Mouse (Mus musculus) ES-E14 (cell line): ENCODE measurements around the gene Arid5b. TPM values are rescaled to one million over a fixed set of nuclear protein-coding genes. Genes with fewer than 3 reads are reported as not detected.

Source experiments
- DNase-seq: peaks from one replicate; pipeline ENCODE4 v3.0.0-alpha.2; 2013; ENCODE audit warnings: low read depth, low spot score
- H3K27ac ChIP-seq: 2 replicates; pipeline ENCODE4 v1.5.1; 2012; ENCODE audit warnings: low read depth, mild to moderate bottlenecking, low read length, moderate library complexity, mixed read lengths; ENCODE audit not compliant: poor library complexity, insufficient read depth, severe bottlenecking
- H3K36me3 ChIP-seq: 2 replicates; pipeline ENCODE4 v1.6.1; 2012; ENCODE audit warnings: mild to moderate bottlenecking, low read length, moderate library complexity, mixed read lengths; ENCODE audit not compliant: control insufficient read depth, poor library complexity, insufficient read depth, severe bottlenecking
- H3K4me1 ChIP-seq, 2 experiments: fragments of 150-350 bp in 1 of 2; sonication (generic) in 1 of 2; 2 replicates each; pipeline ENCODE4 v1.6.1; 2012; ENCODE audit warnings: low read length in 2 of 2, mild to moderate bottlenecking in 1 of 2, mixed read lengths in 1 of 2; ENCODE audit not compliant: control insufficient read depth in 2 of 2, insufficient read depth in 2 of 2, poor library complexity in 1 of 2
- H3K4me3 ChIP-seq, 2 experiments: fragments of 150-350 bp in 1 of 2; sonication (generic) in 1 of 2; 2 replicates each; pipeline ENCODE4 v1.5.1; 2012; ENCODE audit warnings: low read length in 2 of 2, low read depth in 1 of 2, mild to moderate bottlenecking in 1 of 2, mixed read lengths in 1 of 2; ENCODE audit not compliant: insufficient read depth in 1 of 2, poor library complexity in 1 of 2, severe bottlenecking in 1 of 2
- H3K9ac ChIP-seq: 2 replicates; pipeline ENCODE4 v1.6.1; 2012; ENCODE audit warnings: low read depth, mild to moderate bottlenecking, low read length, mixed read lengths; ENCODE audit not compliant: poor library complexity, insufficient read depth, severe bottlenecking
- H3K9me3 ChIP-seq: fragments of 150-350 bp; sonication (generic); 2 replicates; pipeline ENCODE4 v1.6.1; 2012; ENCODE audit warnings: low read depth, mild to moderate bottlenecking, low read length; ENCODE audit not compliant: control insufficient read depth, insufficient read depth
- CHD2 ChIP-seq: IDR thresholded peaks from 2 replicates; pipeline ENCODE4 v1.6.1; 2014; ENCODE audit warnings: mild to moderate bottlenecking, low read depth, low read length, inconsistent platforms
- HCFC1 ChIP-seq: IDR thresholded peaks from 2 replicates; pipeline ENCODE4 v1.6.1; 2012; ENCODE audit warnings: low read length, inconsistent platforms, borderline replicate concordance; ENCODE audit not compliant: insufficient read depth
- MAFK ChIP-seq: IDR thresholded peaks from 2 replicates; pipeline ENCODE4 v1.6.1; 2014; ENCODE audit warnings: mild to moderate bottlenecking, low read depth, low read length, inconsistent platforms; ENCODE audit not compliant: insufficient read depth
- ZC3H11A ChIP-seq: IDR thresholded peaks from 2 replicates; pipeline ENCODE4 v1.6.1; 2012; ENCODE audit warnings: low read depth, mild to moderate bottlenecking, inconsistent platforms, low read length, borderline replicate concordance
- ZNF384 ChIP-seq: IDR thresholded peaks from 2 replicates; pipeline ENCODE4 v1.6.1; 2012; ENCODE audit warnings: low read depth, low read length, inconsistent platforms
- in situ Hi-C, 2 experiments: fragments of 600-800 bp; cut with MboI; formaldehyde crosslinking; loops; one replicate each; pipeline ENCODE4 v1.15.1; 2025; ENCODE audit warnings: low sequenced_read_pairs in 2 of 2, inconsistent platforms in 1 of 2; ENCODE audit not compliant: unreplicated experiment in 2 of 2
- total RNA-seq: library from RNA; depleted of rRNA; stranded (reverse); fragments of 300-350 nt; gene quantifications from 2 replicates; pipeline ENCODE4 v1.2.3, GENCODE M21; 2012

Arid5b gene
- total RNA-seq, 1 experiment: 26.2 TPM

DNA sequence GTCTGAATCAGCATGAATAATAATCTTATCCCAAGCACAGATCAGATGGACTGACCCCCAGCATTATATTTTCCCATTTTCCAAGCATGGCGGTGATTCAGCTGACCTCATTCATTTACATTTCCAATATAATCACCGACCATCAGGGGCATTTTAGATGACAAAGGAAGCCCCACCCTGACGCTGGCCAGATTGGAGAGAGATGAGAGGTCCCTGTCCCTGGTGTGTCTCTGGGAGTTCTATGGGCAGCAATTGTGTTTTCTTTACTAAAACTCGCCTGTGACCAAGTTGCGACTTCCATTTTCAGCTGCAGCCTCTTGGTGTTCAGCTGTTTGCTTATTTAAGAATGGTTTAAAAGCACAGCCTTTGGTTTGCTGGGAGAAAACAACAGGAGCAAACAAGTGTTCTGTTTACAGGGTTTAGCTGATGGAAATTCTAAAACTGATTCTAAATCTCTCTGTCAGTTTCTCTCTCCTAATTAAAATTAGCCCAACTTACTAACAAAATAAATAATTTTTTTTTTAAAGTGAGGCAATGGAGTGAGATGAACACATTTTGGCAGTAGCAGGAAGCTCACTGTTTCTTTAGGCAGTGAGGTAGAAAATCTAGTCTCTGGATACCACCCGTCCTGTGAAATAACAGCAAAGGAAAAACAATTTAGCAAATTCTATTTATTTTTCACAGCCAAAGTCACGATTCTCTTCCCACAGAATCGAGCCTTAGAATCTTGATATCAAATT lies 214.6 kb downstream of the Arid5b start:
- no peak for TF ChIP-seq MAFK
- TF ChIP-seq ZC3H11A: no peak
- no peak for TF ChIP-seq ZNF384
- TF ChIP-seq CHD2: no peak
- no peak for TF ChIP-seq HCFC1
- Histone ChIP-seq H3K36me3 (no peaks in the 10 kb centered on the region), H3K9ac (no peak overlapping the region), H3K4me3 (no peak overlapping the region), H3K4me1 (0 out of 4 replicates have a peak, but pooled peaks cover 0 to 3% of the 10 kb centered on the region in 2 experiments), H3K27ac (no peak overlapping the region), H3K9me3 (no peaks in the 10 kb centered on the region)
- DNase-seq: no peak
- in situ Hi-C loops: no loop called here

DNA sequence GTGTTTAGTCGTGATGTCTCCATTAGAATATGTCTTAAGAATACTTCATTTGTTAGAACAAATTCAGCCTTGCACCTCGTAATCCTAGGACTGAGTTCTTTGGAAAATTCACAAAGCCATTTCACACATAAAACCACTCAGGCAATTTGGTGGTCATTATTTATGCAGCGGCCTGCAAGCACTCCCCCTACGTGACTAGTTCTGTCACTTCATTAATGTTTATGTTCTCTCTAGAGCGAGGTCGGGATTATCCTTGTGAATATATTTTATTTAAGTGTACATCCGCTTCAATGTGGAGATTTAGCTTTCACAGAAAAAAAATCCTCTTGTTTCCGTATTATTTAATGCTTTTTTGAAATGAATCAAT lies 217.3 kb downstream of the Arid5b start:
- no peak overlapping the region for H3K27ac ChIP-seq
- DNase-seq: no peak
- no peaks in the 10 kb centered on the region for H3K9me3 ChIP-seq
- H3K4me1 ChIP-seq: 0 out of 4 replicates have a peak, but pooled peaks cover 0 to 3% of the 10 kb centered on the region in 2 experiments
- no peak overlapping the region for H3K9ac ChIP-seq
- no peaks in the 10 kb centered on the region for H3K36me3 ChIP-seq
- TF ChIP-seq MAFK (no peak), ZC3H11A (no peak), ZNF384 (no peak), CHD2 (no peak)
- in situ Hi-C loops: no loop called here
- no peak overlapping the region for H3K4me3 ChIP-seq

DNA sequence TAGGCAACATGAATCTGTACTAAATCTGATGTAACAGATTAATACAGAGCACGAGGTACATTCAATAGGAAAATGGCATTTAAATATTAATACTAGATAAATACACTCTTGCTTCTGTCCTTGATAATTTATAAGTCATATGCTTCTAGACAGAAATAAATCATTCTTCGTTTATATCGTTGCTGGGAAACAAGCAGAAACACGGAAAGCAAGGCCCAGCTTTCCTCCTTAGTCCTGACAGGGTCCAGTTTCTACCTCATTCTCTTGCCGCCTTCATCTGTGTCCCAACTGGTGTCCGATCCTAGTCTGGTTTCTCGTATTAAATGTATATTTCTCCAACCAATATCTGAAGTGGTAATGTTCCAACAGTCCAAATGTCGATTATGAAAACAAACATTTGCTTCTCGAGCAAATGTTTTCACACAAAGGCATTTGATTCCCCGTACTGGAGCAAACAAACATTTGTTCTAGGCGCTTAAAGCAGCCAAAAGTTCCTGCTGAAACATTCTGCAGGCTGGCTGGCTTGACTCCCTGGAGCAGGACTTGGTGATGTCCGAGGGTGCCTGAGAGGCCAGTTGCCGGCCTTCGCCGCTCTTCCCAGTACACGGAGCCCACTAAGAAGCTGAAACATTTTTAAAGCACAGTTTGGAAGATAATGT lies 217.8 kb downstream of the Arid5b start:
- in situ Hi-C loops: no loop called here
- DNase-seq: no peak
- no peak overlapping the region for H3K27ac ChIP-seq

DNA sequence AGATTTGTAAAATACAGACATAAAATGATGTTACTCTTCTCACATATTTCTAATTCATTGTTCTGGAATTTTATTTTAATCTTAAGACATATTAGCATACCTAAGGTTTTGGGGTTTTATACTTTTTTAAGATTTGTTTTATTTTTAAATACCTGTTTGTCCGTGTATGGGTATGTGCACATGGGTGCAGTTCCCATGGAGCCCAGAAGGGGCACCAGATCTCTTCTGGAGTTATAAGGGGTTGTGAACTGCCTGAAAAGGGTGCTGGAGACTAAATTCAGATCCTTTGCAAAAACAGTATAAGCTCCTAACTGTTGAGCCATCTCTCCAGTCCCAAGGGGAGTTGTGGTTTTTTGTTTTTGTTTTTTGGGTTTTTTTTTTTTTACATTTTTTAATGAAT lies 220.2 kb downstream of the Arid5b start:
- DNase-seq: no peak
- Histone ChIP-seq H3K4me3 (no peak overlapping the region), H3K4me1 (no peaks in the 10 kb centered on the region), H3K9me3 (no peaks in the 10 kb centered on the region), H3K36me3 (no peaks in the 10 kb centered on the region), H3K9ac (no peak overlapping the region), H3K27ac (no peak overlapping the region)
- in situ Hi-C loops: loop anchor here in 1 of 2 experiments (10.0 kb wide), 1 partner anchor 96 kb away; no protein-coding TSS in a partner anchor
- TF ChIP-seq CHD2: no peak
- TF ChIP-seq ZC3H11A: no peak
- TF ChIP-seq HCFC1: no peak
- TF ChIP-seq MAFK: no peak
- no peak for TF ChIP-seq ZNF384

More for the DNA sequence above, 217.8 kb downstream of the Arid5b start:
- Histone ChIP-seq H3K9me3 (no peaks in the 10 kb centered on the region), H3K36me3 (no peaks in the 10 kb centered on the region), H3K4me1 (0 out of 4 replicates have a peak, but pooled peaks cover 0 to 3% of the 10 kb centered on the region in 2 experiments), H3K9ac (no peak overlapping the region), H3K4me3 (no peak overlapping the region)
- TF ChIP-seq MAFK (no peak), HCFC1 (no peak), CHD2 (no peak), ZNF384 (no peak), ZC3H11A (no peak)
